Mouse (Mus musculus) ES-E14 (cell line): ENCODE results near the gene Myh3. TPM values are rescaled to one million over a fixed set of nuclear protein-coding genes. Genes with fewer than 3 reads are reported as not detected.

Experiments
- DNase-seq: peaks from one replicate; pipeline ENCODE4 v3.0.0-alpha.2; 2013; ENCODE audit warnings: low read depth, low spot score
- H3K27ac ChIP-seq: 2 replicates; pipeline ENCODE4 v1.5.1; 2012; ENCODE audit warnings: low read depth, mild to moderate bottlenecking, low read length, moderate library complexity, mixed read lengths; ENCODE audit not compliant: poor library complexity, insufficient read depth, severe bottlenecking
- H3K36me3 ChIP-seq: 2 replicates; pipeline ENCODE4 v1.6.1; 2012; ENCODE audit warnings: mild to moderate bottlenecking, low read length, moderate library complexity, mixed read lengths; ENCODE audit not compliant: control insufficient read depth, poor library complexity, insufficient read depth, severe bottlenecking
- H3K4me1 ChIP-seq, 2 experiments: fragments of 150-350 bp in 1 of 2; sonication (generic) in 1 of 2; 2 replicates each; pipeline ENCODE4 v1.6.1; 2012; ENCODE audit warnings: low read length in 2 of 2, mild to moderate bottlenecking in 1 of 2, mixed read lengths in 1 of 2; ENCODE audit not compliant: control insufficient read depth in 2 of 2, insufficient read depth in 2 of 2, poor library complexity in 1 of 2
- H3K4me3 ChIP-seq, 2 experiments: fragments of 150-350 bp in 1 of 2; sonication (generic) in 1 of 2; 2 replicates each; pipeline ENCODE4 v1.5.1; 2012; ENCODE audit warnings: low read length in 2 of 2, low read depth in 1 of 2, mild to moderate bottlenecking in 1 of 2, mixed read lengths in 1 of 2; ENCODE audit not compliant: insufficient read depth in 1 of 2, poor library complexity in 1 of 2, severe bottlenecking in 1 of 2
- H3K9ac ChIP-seq: 2 replicates; pipeline ENCODE4 v1.6.1; 2012; ENCODE audit warnings: low read depth, mild to moderate bottlenecking, low read length, mixed read lengths; ENCODE audit not compliant: poor library complexity, insufficient read depth, severe bottlenecking
- H3K9me3 ChIP-seq: fragments of 150-350 bp; sonication (generic); 2 replicates; pipeline ENCODE4 v1.6.1; 2012; ENCODE audit warnings: low read depth, mild to moderate bottlenecking, low read length; ENCODE audit not compliant: control insufficient read depth, insufficient read depth
- CHD2 ChIP-seq: IDR thresholded peaks from 2 replicates; pipeline ENCODE4 v1.6.1; 2014; ENCODE audit warnings: mild to moderate bottlenecking, low read depth, low read length, inconsistent platforms
- HCFC1 ChIP-seq: IDR thresholded peaks from 2 replicates; pipeline ENCODE4 v1.6.1; 2012; ENCODE audit warnings: low read length, inconsistent platforms, borderline replicate concordance; ENCODE audit not compliant: insufficient read depth
- MAFK ChIP-seq: IDR thresholded peaks from 2 replicates; pipeline ENCODE4 v1.6.1; 2014; ENCODE audit warnings: mild to moderate bottlenecking, low read depth, low read length, inconsistent platforms; ENCODE audit not compliant: insufficient read depth
- ZC3H11A ChIP-seq: IDR thresholded peaks from 2 replicates; pipeline ENCODE4 v1.6.1; 2012; ENCODE audit warnings: low read depth, mild to moderate bottlenecking, inconsistent platforms, low read length, borderline replicate concordance
- ZNF384 ChIP-seq: IDR thresholded peaks from 2 replicates; pipeline ENCODE4 v1.6.1; 2012; ENCODE audit warnings: low read depth, low read length, inconsistent platforms
- in situ Hi-C, 2 experiments: fragments of 600-800 bp; cut with MboI; formaldehyde crosslinking; loops; one replicate each; pipeline ENCODE4 v1.15.1; 2025; ENCODE audit warnings: low sequenced_read_pairs in 2 of 2, inconsistent platforms in 1 of 2; ENCODE audit not compliant: unreplicated experiment in 2 of 2
- total RNA-seq: library from RNA; depleted of rRNA; stranded (reverse); fragments of 300-350 nt; gene quantifications from 2 replicates; pipeline ENCODE4 v1.2.3, GENCODE M21; 2012

Myh3 gene
- total RNA-seq, 1 experiment: 1.3 TPM

GRCm38 (mm10) chr11:67119539-67120070 is 41.5 kb downstream of the Myh3 start:
- no peak overlapping the region for H3K27ac ChIP-seq
- no peaks in the 10 kb centered on the region for H3K36me3 ChIP-seq
- H3K4me1 ChIP-seq: no peaks in the 10 kb centered on the region
- H3K9ac ChIP-seq: no peak overlapping the region
- no peaks in the 10 kb centered on the region for H3K9me3 ChIP-seq
- no peak overlapping the region for H3K4me3 ChIP-seq
- TF ChIP-seq MAFK (no peak), CHD2 (no peak), HCFC1 (no peak), ZC3H11A (no peak), ZNF384 (no peak)
- in situ Hi-C loops: loop anchor here in 1 of 2 experiments (10.0 kb wide), 1 partner anchor 235 kb away; no protein-coding TSS in a partner anchor
- DNase-seq: no peak

GRCm38 (mm10) chr11:67120697-67121294 is 42.7 kb downstream of the Myh3 start:
- in situ Hi-C loops: no loop called here
- no peaks in the 10 kb centered on the region for H3K4me1 ChIP-seq
- no peak for DNase-seq
- TF ChIP-seq MAFK: no peak
- TF ChIP-seq CHD2: no peak
- TF ChIP-seq HCFC1: no peak
- TF ChIP-seq ZNF384: no peak
- no peak overlapping the region for H3K4me3 ChIP-seq
- no peak overlapping the region for H3K9ac ChIP-seq
- no peaks in the 10 kb centered on the region for H3K36me3 ChIP-seq
- H3K9me3 ChIP-seq: no peaks in the 10 kb centered on the region
- H3K27ac ChIP-seq: no peak overlapping the region

GRCm38 (mm10) chr11:67124943-67125342 is 46.8 kb downstream of the Myh3 start:
- Histone ChIP-seq H3K4me1 (no peaks in the 10 kb centered on the region), H3K9ac (no peak overlapping the region), H3K9me3 (no peaks in the 10 kb centered on the region), H3K36me3 (no peaks in the 10 kb centered on the region), H3K27ac (no peak overlapping the region), H3K4me3 (no peak overlapping the region)
- DNase-seq: no peak
- in situ Hi-C loops: no loop called here
- TF ChIP-seq MAFK (no peak), HCFC1 (no peak), CHD2 (no peak)

GRCm38 (mm10) chr11:67125361-67125760 is 47.3 kb downstream of the Myh3 start:
- H3K9ac ChIP-seq: no peak overlapping the region
- TF ChIP-seq MAFK (no peak), ZC3H11A (no peak), HCFC1 (no peak), ZNF384 (no peak), CHD2 (no peak)
- H3K4me3 ChIP-seq: no peak overlapping the region
- in situ Hi-C loops: no loop called here
- no peaks in the 10 kb centered on the region for H3K4me1 ChIP-seq
- DNase-seq: no peak
- no peak overlapping the region for H3K27ac ChIP-seq
- H3K9me3 ChIP-seq: no peaks in the 10 kb centered on the region
- H3K36me3 ChIP-seq: no peaks in the 10 kb centered on the region
